Mouse (Mus musculus) olfactory bulb, adult 2 months (tissue): Measurements from ENCODE around the gene Pbx3.

Source experiments
- CTCF ChIP-seq: fragments of 200-500 bp; IDR thresholded peaks from 2 replicates; pipeline ENCODE4 v1.5.1; 2012; ENCODE audit warnings: low read depth, mild to moderate bottlenecking, low read length, moderate library complexity; ENCODE audit not compliant: insufficient read depth
- POLR2A ChIP-seq: fragments of 200-500 bp; IDR thresholded peaks from 2 replicates; pipeline ENCODE4 v1.6.1; 2012; ENCODE audit warnings: mild to moderate bottlenecking, low read depth, low read length, moderate library complexity; ENCODE audit not compliant: insufficient read depth

DNA sequence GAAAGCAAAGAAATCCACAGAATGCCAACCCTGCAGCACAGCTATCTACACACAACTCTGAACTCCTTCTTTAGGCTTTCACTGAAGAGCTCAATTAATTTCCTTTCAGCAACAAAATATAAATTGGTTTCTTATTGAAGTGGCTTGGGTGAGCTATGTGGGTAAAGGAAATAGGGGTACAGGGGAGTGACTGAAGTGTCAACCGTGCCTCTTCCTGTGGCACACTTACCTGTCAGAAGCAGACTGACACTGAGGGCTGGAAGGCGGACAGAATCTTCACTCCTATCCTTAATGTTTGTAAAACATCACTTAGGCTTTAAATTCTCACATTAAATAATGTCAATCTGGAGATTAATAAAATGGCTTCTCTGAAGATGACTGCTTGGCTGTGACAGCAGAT, 168.6 kb downstream of the Pbx3 start:
- TF ChIP-seq CTCF (no peak), POLR2A (no peak)
